Mouse (Mus musculus): ENCODE measurements at regions not wholly inside any gene's neighbourhood (a gene's known extent, or its start where the extent isn't known, plus 50 kb on each side); places are given as distances from the start of the nearest gene placed in this dataset.

GRCm38 (mm10) chr5:84687534-84687933 lies 270.4 kb upstream of the Epha5 start:
- TF ChIP-seq CTCF (IDR thresholded peaks at IDR 0.05; ENCODE audit: borderline replicate concordance, extremely low read depth, insufficient read depth, insufficient read length) (no peak), POLR2A (IDR thresholded peaks at IDR 0.05; ENCODE audit: borderline replicate concordance, extremely low read depth, insufficient read depth, insufficient read length, poor library complexity, severe bottlenecking) (no peak)

All from brain, embryonic 14.5 days (tissue).